Mouse (Mus musculus) testis, postnatal 10 days (tissue): ENCODE measurements at regions not wholly inside any gene's neighbourhood (a gene's known extent, or its start where the extent isn't known, plus 50 kb on each side); places are given as distances from the start of the nearest gene placed in this dataset.
"Not testable (repeated sequence)": the region's sequence is repeated elsewhere in the genome, so short reads cannot be mapped to it uniquely, and the experiment has no call there.

Experiments used
- DNase-seq: peaks from one replicate; pipeline ENCODE4 v3.0.0; 2021; ENCODE audit warnings: low spot score

GRCm38 (mm10) chr8:20436956-20437355 lies 73.9 kb upstream of the Gm15319 start:
- peak; percentile 73 for DNase-seq

DNA sequence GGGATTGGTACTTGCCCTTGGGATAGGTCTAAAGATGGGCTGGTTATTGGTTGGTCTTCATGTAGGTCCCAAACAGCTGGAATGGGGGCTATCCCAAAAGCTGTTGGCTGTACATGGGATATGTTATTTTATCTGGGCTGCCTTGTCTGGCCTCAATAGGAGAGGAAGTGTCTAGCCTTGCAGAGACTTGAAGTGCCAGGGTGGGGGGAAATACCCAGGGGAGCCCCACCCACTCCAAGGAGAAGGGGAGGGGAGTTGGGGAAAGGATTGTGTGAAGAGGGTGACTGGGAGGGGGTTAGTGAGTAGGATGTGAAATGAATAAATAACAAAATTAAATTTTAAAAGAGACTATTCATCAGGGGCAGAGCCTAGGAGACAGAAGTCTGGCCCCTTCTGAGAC lies 70.2 kb upstream of the Gm15319 start:
- DNase-seq, result peak; percentile 47

DNA sequence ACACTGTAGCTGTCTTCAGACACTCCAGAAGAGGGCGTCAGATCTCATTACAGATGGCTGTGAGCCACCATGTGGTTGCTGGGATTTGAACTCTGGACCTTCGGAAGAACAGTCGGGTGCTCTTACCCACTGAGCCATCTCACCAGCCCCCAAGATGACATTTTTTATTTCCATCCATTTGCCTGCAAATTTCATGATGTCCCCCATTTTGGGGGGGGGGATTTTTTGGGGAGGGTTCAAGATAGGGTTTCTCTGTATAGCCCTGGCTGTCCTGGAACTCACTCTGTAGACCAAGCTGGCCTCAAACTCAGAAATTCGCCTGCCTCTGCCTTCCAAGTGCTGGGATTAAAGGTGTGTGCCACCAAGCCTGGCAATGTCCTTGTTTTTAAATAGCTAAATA lies 66.5 kb upstream of the Gm15319 start:
- peak; percentile 41 for DNase-seq

DNA sequence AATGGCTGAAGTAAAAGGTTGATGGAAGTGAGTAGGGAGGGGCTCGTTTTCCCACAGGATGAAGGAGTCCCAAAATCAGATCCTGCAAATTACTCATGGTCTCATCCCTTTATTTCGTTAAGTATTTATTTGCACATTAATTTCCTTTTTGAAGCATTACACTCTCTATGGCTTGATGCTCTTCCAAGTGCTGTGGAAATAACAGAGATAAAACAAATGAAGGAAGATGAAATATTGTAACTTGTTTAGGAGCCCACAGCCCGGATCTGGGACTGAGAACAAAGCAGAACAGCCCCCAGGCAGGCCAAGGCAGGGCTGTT lies 61.9 kb upstream of the Gm15319 start:
- DNase-seq, result not testable (repeated sequence)

DNA sequence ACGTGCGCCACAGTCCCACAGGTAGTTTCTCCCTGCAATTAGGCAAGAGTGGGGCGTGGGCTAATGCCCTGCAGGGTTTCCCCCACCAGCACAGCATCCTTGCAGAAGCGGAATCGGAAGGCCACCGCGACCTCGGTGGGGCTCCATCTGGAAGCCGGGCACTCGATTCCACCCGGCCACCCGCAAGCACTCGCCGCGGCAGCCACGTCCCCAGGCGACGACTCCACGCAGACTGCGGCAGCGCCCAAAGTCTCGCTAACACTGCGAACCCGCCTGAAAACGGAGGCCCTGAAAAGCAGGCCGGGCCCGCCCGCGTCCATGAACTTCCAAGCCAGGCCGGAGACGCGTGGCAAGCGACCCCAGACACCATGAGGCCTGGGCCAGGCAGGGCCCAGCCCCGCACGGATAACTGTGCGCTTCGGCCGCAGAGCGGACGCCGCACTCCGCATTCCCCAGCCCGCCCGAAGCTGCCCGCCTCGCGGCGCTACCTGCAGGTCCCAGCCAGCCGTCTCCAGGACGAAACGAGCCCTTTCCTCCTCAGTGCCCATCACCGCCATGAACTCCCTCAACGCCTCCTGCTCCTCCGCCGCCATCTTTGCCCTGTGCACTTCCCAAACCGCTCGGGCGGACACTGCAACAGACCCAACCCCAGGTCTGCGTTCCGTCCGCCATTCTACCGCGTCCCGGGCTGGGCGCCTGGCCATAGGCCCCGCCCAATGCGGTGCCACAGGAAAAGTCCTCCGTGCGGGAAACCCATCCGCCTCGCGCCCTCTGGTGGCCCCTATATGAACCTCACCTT lies 61.3 kb upstream of the Gm15319 start:
- DNase-seq, result peak; percentile 100

DNA sequence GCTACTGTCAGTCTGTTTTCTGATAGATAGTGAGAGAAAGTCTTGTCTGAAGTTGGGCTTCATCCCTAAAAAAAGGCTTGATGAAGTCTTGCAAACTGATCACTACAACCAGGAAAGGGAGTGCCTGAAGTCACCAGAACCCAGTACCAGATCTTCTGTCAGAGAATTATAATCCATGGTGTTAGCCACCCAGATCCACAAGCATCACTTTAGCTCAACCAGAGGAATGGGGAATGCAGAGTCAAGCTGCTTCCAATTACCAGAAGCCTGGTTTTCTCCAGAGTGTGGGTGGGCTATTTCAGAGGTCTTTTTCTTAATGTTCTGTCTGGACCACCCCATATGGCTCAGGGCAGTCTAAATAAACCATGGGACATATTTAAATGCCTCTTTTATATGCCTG lies 57.8 kb upstream of the Gm15319 start:
- not testable (repeated sequence) for DNase-seq
